Mouse (Mus musculus): ENCODE measurements around the gene Srd5a3.
A peak's percentile ranks its signal among the peaks of the same experiment; 100 is the strongest.

Gene Srd5a3

DNA sequence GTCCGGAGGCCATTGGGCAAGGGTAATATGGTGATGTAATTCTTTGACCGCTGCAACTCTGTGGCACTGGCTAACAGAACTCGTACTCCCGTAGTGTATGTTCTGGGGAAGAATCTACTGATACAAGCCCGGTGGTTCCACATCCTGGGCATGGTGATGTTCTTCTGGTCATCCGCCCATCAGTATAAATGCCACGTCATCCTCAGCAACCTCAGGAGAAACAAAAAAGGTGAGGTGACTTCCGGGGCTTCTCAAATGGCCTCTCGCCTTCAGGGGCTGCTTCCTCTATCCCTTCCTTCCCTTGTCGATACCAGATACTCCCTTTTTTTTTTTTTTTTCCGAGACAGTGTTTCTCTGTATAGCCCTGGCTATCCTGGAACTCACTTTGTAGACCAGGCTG is 13.4 kb downstream of the Srd5a3 start:
- DNase-seq (ENCODE audit: low spot score in 2 of 2): no peak

GRCm38 (mm10) chr5:76154434-76155165 is 14.5 kb downstream of the Srd5a3 start:
- no peak for DNase-seq (ENCODE audit: low spot score in 2 of 2)

DNA sequence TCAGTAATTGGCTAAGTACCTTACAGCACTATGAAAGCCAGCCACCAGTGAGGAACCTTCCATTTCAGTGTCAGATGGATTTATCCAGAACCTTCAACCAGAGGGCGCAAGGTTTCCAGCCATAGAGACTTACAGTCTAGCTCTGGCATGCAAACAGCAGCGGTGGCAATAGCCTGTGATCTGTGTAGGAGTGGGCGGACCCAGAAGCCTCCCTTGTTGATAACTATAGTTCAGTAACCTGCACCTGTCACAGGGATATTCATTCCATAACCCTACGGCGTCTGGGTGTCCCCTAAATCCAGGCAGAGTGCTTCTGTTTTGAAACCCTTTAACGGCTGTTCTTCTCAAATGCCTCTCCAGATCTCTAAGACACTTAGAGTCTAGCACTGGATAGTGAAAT is 19.5 kb downstream of the Srd5a3 start:
- no peak for DNase-seq (ENCODE audit: low spot score in 2 of 2)

- DNase-seq (ENCODE audit: low spot score in 2 of 2): no peak
These were observed 20.0 kb downstream of the Srd5a3 start for GRCm38 (mm10) chr5:76160086-76160485.

DNA sequence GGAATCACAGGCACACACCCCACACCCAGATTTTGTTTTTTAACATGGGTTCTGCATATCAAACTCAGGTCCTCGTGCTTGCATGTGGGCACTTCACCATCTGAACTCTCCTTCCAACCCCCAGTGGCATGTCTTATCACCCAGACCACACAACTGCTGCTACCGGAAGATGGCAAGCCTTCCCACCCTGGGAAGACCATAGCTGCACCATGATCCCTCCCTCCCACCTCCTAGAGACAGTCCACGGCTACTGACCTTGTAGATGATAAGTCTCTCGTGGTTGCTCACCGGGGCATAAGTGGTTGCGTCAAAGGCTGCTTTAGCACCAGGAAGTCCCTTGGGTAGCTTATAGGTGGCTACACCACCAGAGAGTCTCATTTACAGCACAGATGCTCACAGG is 21.4 kb downstream of the Srd5a3 start:
- no peak for DNase-seq (ENCODE audit: low spot score in 2 of 2)

DNA sequence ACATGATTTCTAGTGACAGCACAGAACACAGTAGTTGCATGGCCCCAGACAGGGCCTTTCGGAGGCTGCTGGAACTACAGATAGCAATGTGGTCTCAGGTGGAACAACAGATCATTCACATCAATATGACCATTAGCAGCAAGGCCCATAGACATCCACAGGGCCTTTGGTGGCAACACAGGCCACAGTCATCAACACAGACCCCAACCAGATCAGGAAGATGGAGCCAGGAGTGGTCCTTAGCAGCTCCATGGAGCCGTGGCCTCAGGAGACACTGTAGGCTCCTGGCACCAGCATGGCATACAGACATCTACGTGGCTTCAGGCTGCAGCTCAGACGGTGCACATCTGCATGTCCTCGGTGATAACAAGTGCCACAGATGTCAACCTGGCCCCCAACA is 22.9 kb downstream of the Srd5a3 start:
- DNase-seq (ENCODE audit: low spot score in 2 of 2): no peak

DNA sequence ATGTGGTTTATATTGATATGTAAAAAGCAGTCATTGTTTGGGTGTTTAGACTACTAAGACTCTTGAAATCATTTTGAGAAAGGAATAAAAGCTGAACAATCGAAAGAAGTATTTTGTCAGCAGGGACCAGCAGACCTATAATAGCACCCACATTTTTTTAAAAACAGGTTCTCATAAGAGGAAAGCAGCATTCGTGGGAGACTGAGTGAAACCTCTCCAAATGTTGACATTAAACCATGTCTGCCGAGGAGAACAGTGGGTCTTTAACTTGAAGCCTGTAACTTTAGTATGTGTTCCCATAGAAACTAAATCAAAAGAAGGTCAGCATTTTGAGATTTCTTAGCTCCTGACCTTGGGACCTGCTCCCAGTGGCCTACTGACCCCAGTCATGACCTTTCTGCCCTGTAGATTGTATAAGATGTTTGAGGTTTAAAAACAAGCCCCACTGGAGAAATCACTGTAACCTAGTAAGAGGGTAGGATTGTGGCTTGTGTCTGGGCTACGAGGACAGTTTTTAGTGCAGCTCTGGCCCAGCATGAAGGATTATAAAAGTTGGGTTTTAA is 23.8 kb downstream of the Srd5a3 start:
- no peak for DNase-seq (ENCODE audit: low spot score in 2 of 2)

- no peak for DNase-seq (ENCODE audit: low spot score in 2 of 2)
These were observed 24.8 kb downstream of the Srd5a3 start for GRCm38 (mm10) chr5:76164827-76165226.

DNA sequence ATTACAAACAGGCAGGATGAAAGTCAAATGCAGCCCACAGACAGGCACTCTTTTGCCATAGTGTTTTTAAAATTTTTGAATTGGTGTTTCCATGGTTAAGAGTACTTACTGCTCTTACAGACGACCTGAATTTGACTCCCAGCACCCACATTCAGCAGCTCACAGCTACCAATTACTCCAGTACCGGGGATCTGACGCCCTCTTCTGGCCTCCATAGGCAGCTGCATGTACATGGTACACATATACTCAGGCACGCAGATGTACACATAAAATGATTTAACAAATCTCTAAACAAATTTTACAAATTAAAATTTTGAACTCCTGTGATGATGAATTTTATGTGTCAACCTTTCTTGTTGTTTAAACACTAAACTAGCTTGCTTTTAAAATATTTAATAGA is 30.5 kb downstream of the Srd5a3 start:
- no peak for DNase-seq (ENCODE audit: low spot score in 2 of 2)

- no peak for DNase-seq (ENCODE audit: low spot score in 2 of 2)
These were observed 31.0 kb downstream of the Srd5a3 start for GRCm38 (mm10) chr5:76171039-76171438.

GRCm38 (mm10) chr5:76175051-76175450 is 35.0 kb downstream of the Srd5a3 start:
- DNase-seq (ENCODE audit: low spot score in 2 of 2): no peak

GRCm38 (mm10) chr5:76176411-76176810 is 36.3 kb downstream of the Srd5a3 start:
- DNase-seq (ENCODE audit: low spot score in 2 of 2): no peak

DNA sequence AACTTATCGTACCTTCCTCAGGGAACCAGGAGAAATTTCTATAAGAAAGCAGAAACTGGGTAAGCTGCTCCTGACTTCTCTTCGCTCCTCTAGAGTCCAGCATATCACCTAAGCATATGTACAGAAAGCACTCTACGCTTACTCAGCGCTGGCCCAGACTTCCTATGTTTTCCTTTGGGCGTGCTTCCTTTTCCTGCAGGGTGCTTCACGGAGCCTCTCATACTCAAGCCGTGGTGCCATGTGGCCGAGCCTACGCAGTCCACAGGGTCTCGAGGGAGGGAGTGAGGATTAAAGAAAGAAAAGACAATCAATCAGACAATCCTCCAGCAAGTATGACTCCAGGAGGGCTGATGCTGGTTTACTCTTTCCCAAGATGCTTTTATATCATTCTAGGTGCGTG is 36.8 kb downstream of the Srd5a3 start:
- no peak for DNase-seq (ENCODE audit: low spot score in 2 of 2)

GRCm38 (mm10) chr5:76177664-76178063 is 37.6 kb downstream of the Srd5a3 start:
- no peak for DNase-seq (ENCODE audit: low spot score in 2 of 2)

DNA sequence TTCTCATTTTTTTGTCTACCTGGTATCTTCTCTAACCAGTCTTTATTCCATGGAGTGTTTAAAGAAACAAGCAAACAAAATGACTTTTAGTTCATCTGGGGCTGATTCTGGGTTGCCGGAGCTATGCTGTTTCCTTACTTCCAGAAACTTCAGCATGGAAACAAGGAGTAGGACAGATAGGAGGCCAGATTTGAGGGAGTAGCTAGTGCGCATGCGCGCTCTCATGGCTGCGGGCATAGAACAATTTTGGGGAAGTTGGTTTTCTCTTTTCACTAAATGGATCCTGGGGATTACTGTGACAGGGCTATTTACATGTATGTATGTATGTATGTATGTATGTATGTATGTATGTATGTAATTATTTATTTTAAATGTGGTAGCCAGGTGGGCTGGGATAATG is 39.1 kb downstream of the Srd5a3 start:
- no peak for DNase-seq (ENCODE audit: low spot score in 2 of 2)

DNA sequence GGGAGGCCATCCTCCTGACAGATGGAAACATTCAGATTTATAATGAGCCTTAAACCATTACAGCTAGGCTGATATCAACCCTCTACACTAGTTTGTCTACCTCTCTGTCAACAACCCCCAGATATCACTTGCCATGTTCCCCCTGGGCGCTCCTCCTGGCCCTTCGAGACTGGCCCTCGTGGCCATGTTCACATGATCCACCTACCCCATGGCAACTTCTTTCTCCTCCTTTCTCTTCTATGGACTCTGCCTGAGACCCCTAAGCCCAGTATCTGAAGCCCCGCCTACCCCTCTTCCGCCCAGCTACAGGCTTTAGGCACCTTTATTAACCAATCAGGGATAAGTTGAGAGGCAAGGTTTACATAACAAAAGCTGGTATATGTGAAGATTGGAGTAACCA is 39.7 kb downstream of the Srd5a3 start:
- no peak for DNase-seq (ENCODE audit: low spot score in 2 of 2)

GRCm38 (mm10) chr5:76182326-76182725 is 42.3 kb downstream of the Srd5a3 start:
- no peak for DNase-seq (ENCODE audit: low spot score in 2 of 2)

DNA sequence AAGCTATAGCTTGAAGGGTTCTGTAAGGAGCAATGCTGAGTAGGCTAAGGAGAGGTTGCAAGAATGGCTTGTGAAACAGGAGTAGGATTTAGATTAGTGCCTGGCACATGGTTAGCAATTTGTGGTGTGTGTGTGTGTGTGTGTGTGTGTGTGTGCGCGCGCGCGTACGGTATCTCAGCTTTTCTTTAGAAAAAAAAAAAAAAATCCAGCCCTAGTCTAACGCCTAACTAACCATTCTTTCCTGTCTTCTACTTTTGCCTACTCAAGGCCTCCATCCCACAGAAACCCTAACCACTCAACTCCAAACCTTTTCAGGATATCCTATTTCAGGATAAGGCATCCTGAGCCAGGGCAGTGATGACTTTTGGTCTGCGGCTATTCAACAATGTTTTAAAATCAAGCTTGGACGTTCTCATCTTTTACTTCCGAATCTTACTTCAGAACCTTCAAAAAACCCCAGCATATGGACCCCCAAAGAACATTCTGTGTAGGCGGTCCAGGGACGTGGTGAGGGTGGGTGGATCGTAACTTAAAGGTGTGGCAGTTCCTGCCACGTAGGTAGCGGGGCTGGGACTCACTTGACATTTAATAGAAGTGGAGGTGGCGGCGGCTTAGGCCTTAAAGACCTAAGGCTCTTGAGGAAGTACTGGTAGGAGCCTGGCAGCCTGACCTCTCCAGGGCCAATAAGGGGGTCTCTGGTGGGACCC is 43.1 kb downstream of the Srd5a3 start:
- DNase-seq (ENCODE audit: low spot score in 2 of 2): no peak

DNA sequence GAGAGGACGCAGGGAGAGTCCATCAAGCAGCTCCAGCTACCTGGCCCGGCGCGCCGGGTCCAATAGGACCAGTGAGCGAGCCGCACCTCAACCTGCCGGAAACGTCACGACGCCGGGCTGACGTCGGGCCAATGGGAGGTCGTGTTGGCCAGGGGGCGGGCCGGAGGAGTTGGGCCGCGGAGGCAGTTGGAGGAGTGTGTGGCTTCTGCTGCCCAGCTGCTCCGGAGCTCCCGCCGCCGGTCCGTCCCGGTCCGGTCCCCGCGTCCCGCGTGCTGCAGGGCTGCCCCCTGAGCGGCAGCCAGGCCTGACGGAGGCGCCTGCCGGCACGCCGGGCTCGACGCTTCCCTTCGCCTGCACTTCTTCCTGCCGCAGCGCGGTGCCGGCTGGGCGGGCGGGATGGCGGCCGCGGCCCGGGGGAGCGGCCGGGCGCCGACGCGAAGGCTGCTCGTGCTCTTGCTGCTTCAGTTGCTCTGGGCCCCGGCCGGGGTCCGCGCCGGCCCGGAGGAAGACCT is 43.7 kb downstream of the Srd5a3 start, which contains the start of gene Tmem165:
Gene Tmem165, plus strand, starts transcription at position 131 of the 512 bp plus-strand sequence.
- peak; percentile 78 to 94 for DNase-seq (ENCODE audit: low spot score in 2 of 2)

GRCm38 (mm10) chr5:76184286-76185080 is 44.4 kb downstream of the Srd5a3 start:
- peak in 1 of 2 experiments; percentile 28 for DNase-seq (ENCODE audit: low spot score in 2 of 2)

DNA sequence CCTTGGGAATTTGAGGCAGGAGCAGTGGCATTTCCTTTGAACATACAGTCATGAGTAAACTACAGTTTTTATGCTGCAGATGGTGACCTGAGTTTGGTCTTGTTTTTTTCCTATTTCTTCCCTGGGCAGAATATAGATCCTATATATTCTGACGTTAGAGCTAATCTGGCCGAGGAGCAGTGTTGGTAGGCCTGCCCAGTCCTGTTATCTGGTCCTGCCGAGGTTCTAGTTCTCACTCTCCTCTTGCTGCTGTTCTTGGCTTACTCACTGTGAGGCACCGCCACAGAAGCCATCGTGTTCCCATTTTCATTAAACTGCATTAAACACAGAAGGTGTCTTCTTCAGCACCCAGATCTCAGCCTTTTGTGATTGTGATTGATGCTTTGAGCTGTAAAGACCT is 47.8 kb downstream of the Srd5a3 start:
- no peak for DNase-seq (ENCODE audit: low spot score in 2 of 2)

DNA sequence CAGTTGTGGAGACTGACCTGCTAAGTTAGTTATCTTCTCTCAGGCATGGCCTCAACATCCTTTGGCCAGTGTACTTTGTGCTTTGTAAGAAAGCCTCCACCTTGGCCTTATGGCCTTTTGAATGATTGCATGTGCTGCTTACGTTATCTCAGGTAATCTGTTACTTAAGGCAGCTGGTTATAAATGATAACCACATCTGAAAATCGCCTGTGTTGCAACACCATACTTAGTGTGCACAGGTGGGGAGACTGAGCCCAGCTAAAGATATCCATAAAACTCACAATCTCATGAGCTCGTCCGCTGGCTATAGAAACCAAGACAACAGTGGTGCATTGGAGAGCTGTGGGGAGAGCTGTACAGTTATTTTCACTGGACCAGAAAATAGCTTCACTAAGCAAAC is 50.5 kb downstream of the Srd5a3 start:
- DNase-seq (ENCODE audit: low spot score in 2 of 2): no peak
